Mouse (Mus musculus) bone marrow macrophage, adult 2 months (primary cell): ENCODE measurements around the gene Tspyl3. TPM values are rescaled to one million over a fixed set of nuclear protein-coding genes. Genes with fewer than 3 reads are reported as not detected.

ENCODE experiments used
- H3K27ac ChIP-seq: 2 replicates; pipeline ENCODE4 v1.5.1; 2012; ENCODE audit warnings: low read depth, low read length; ENCODE audit not compliant: insufficient read depth
- H3K4me1 ChIP-seq: 2 replicates; pipeline ENCODE4 v1.6.1; 2012; ENCODE audit warnings: low read length; ENCODE audit not compliant: control insufficient read depth, insufficient read depth
- H3K4me3 ChIP-seq: 2 replicates; pipeline ENCODE4 v1.5.1; 2012; ENCODE audit warnings: mild to moderate bottlenecking, low read length, moderate library complexity; ENCODE audit not compliant: insufficient read depth
- CTCF ChIP-seq: IDR thresholded peaks from 2 replicates; pipeline ENCODE4 v1.5.1; 2012; ENCODE audit warnings: low read depth, mild to moderate bottlenecking, low read length, moderate library complexity
- POLR2A ChIP-seq: IDR thresholded peaks from 2 replicates; pipeline ENCODE4 v1.6.1; 2012; ENCODE audit warnings: mild to moderate bottlenecking, low read depth, low read length, borderline replicate concordance
- polyA plus RNA-seq: library from polyadenylated mRNA; stranded (reverse); fragments of >200 nt; gene quantifications from 2 replicates; pipeline ENCODE4 v1.2.4, GENCODE M21; 2012; ENCODE audit not compliant: missing spikeins, insufficient read depth, insufficient read length

Tspyl3 gene
- polyA plus RNA-seq, 1 experiment = 10.2 TPM

GRCm38 (mm10) chr2:153249751-153250150 lies 24.5 kb upstream of the Tspyl3 start:
- peaks cover 5% of the 10 kb centered on the region; the same call in 1 of the 2 replicates for H3K4me1 ChIP-seq
- H3K27ac ChIP-seq = no peak overlapping the region
- TF ChIP-seq POLR2A (no peak), CTCF (no peak)
- H3K4me3 ChIP-seq = no peak overlapping the region

DNA sequence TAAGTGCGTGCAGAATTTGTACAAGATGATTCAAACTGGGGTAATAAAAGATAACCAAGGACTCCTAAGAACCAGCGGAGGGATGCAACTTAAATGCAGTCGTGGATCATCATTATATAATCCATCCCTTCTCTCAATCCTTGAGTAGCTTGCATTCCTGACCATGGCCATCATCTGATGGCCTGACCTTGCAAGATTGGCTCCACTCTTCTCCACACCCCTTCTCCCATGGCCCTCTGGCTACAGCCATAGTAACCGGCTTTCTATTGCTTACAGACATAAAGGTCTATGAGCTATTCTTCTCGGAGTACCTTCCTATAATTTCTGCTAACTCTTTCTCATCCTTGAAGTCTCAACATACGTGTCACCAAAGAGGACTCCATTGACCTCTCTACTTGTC lies 16.9 kb upstream of the Tspyl3 start:
- TF ChIP-seq CTCF (no peak), POLR2A (no peak)
- peak overlapping the region; percentile 97 for H3K4me3 ChIP-seq
- H3K27ac ChIP-seq = no peak overlapping the region
- peaks cover 28% of the 10 kb centered on the region for H3K4me1 ChIP-seq

- peaks cover 35% of the 10 kb centered on the region for H3K4me1 ChIP-seq
Measured at GRCm38 (mm10) chr2:153241250-153242014, 16.2 kb upstream of the Tspyl3 start, which contains the start of the genes Plagl2 and Pofut1. Gene Plagl2 (minus strand): TSS chr2:153241426. Gene Pofut1 (plus strand): TSS chr2:153241533.

GRCm38 (mm10) chr2:153240701-153241235 lies 15.5 kb upstream of the Tspyl3 start:
- Histone ChIP-seq H3K27ac (peak overlapping the region; percentile 82), H3K4me3 (peak overlapping the region; percentile 99), H3K4me1 (peaks cover 42% of the 10 kb centered on the region)
- TF ChIP-seq CTCF (no peak), POLR2A (peak; percentile 49; the same call in 1 of the 2 replicates)

More at GRCm38 (mm10) chr2:153241250-153242014, 16.2 kb upstream of the Tspyl3 start, which contains the start of the genes Plagl2 and Pofut1:
- H3K4me3 ChIP-seq = peak within 1 kb of the TSS; percentile 99
- peak within 1 kb of the TSS; percentile 82 for H3K27ac ChIP-seq
- 0 out of 2 replicates have a peak, but pooled peaks have one; percentile 25 for TF ChIP-seq CTCF
- no peak; the same call in 1 of the 2 replicates for TF ChIP-seq POLR2A

GRCm38 (mm10) chr2:153239860-153240480 lies 14.7 kb upstream of the Tspyl3 start:
- TF ChIP-seq CTCF (no peak), POLR2A (no peak)
- peak overlapping the region; percentile 99 for H3K4me3 ChIP-seq
- peaks cover 44% of the 10 kb centered on the region for H3K4me1 ChIP-seq
- H3K27ac ChIP-seq = peak overlapping the region; percentile 82

- H3K4me1 ChIP-seq = peaks cover 44% of the 10 kb centered on the region
- peak overlapping the region; percentile 99 for H3K4me3 ChIP-seq
- H3K27ac ChIP-seq = peak overlapping the region; percentile 82
- TF ChIP-seq CTCF (no peak), POLR2A (no peak)
Measured at GRCm38 (mm10) chr2:153239021-153239859, 14.0 kb upstream of the Tspyl3 start.

GRCm38 (mm10) chr2:153238406-153238805 lies 13.2 kb upstream of the Tspyl3 start:
- Histone ChIP-seq H3K4me3 (no peak overlapping the region), H3K4me1 (peaks cover 50% of the 10 kb centered on the region), H3K27ac (peak overlapping the region; percentile 82)
- no peak for TF ChIP-seq CTCF
- TF ChIP-seq POLR2A = no peak

GRCm38 (mm10) chr2:153237891-153238290 lies 12.7 kb upstream of the Tspyl3 start:
- H3K4me3 ChIP-seq = no peak overlapping the region
- H3K4me1 ChIP-seq = peaks cover 50% of the 10 kb centered on the region
- TF ChIP-seq CTCF = no peak
- TF ChIP-seq POLR2A = no peak
- H3K27ac ChIP-seq = peak overlapping the region; percentile 82

GRCm38 (mm10) chr2:153237193-153237592 lies 12.0 kb upstream of the Tspyl3 start:
- H3K27ac ChIP-seq = no peak overlapping the region
- no peak for TF ChIP-seq CTCF
- no peak for TF ChIP-seq POLR2A
- H3K4me1 ChIP-seq = peaks cover 45% of the 10 kb centered on the region
- no peak overlapping the region for H3K4me3 ChIP-seq
